Comparison of ENCODE assay signal across 26 mouse cellular contexts in genomic region chr3:138222511-138222910, GRCm38 (mm10). TPM values are rescaled to one million over a fixed set of nuclear protein-coding genes. Genes with fewer than 3 reads are reported as not detected.
A peak's percentile ranks its signal among the peaks of the same experiment; 100 is the strongest.
DNase-seq lines count a peak whose midpoint lies in the region; ATAC-seq and TF ChIP-seq lines count a peak whose summit lies in the region.
"Had no signal": no experiment of that assay in that cellular context is flagged by ENCODE, and none has a peak within 500 bp of the region (broad histone marks: within the 10 kb centered on the region; RNA-seq: fewer than 3 reads in every experiment).

No protein-coding gene starts in this region.

- in situ Hi-C loops in ES-E14 (cut with MboI; ENCODE audit: low sequenced_read_pairs in 2 of 2, unreplicated experiment in 2 of 2): no loop called here

- H3K27me3 ChIP-seq in liver, adult 2 months (ENCODE audit: control insufficient read depth, insufficient read depth, low read length): no peaks in the 10 kb centered on the region
- H3K27me3 ChIP-seq in liver, embryonic 11.5 days (replicated peaks; ENCODE audit: control insufficient read depth, insufficient read depth, low read length): no peaks in the 10 kb centered on the region
- no peaks in the 10 kb centered on the region for H3K27me3 ChIP-seq in intestine, embryonic 15.5 days (replicated peaks)
- H3K27me3 ChIP-seq in small intestine, adult 2 months (ENCODE audit: control insufficient read depth, insufficient read depth, low read length): no peaks in the 10 kb centered on the region
- H3K27me3 ChIP-seq in hindbrain, embryonic 14.5 days (ENCODE audit: control insufficient read depth, insufficient read depth, low read length): no peaks in the 10 kb centered on the region
- no peaks in the 10 kb centered on the region for H3K27me3 ChIP-seq in kidney, embryonic 14.5 days (ENCODE audit: control insufficient read depth, insufficient read depth, low read length)
- H3K27me3 ChIP-seq: CH12.LX; embryonic facial prominence, embryonic 12.5 days; heart, embryonic 15.5 days; hindbrain, embryonic 15.5 days had no signal

- peak overlapping the region; percentile 33; the same call in 1 of the 2 replicates for H3K9ac ChIP-seq in liver, adult 2 months (ENCODE audit: low read depth, low read length)
- no peak overlapping the region for H3K9ac ChIP-seq in liver, embryonic 11.5 days (ENCODE audit: low read depth, low read length)
- H3K9ac ChIP-seq in ES-E14 (ENCODE audit: insufficient read depth, low read depth, low read length, poor library complexity, severe bottlenecking): no peak overlapping the region
- H3K9ac ChIP-seq in intestine, embryonic 15.5 days: no peak overlapping the region
- H3K9ac ChIP-seq in hindbrain, embryonic 14.5 days: no peak overlapping the region
- H3K9ac ChIP-seq in kidney, embryonic 14.5 days (ENCODE audit: low read depth, low read length): no peak overlapping the region
- H3K9ac ChIP-seq: embryonic facial prominence, embryonic 12.5 days; heart, embryonic 15.5 days; hindbrain, embryonic 15.5 days had no signal

- ATAC-seq in liver, embryonic 11.5 days (replicated peaks; ENCODE audit: low FRiP score): no peak
- ATAC-seq in intestine, embryonic 15.5 days: peak; percentile 54
- no peak for ATAC-seq in hindbrain, embryonic 14.5 days (ENCODE audit: low FRiP score)
- no peak; the same call in 1 of the 2 replicates for ATAC-seq in kidney, embryonic 14.5 days (ENCODE audit: low FRiP score, low TSS enrichment)

- no peaks in the 10 kb centered on the region for H3K36me3 ChIP-seq in liver, adult 2 months (ENCODE audit: control insufficient read depth, insufficient read depth, low read length)
- no peaks in the 10 kb centered on the region for H3K36me3 ChIP-seq in liver, embryonic 11.5 days (ENCODE audit: control insufficient read depth, insufficient read depth, low read length)
- H3K36me3 ChIP-seq in ES-E14 (ENCODE audit: control insufficient read depth, insufficient read depth, low read length, poor library complexity, severe bottlenecking): no peaks in the 10 kb centered on the region
- no peaks in the 10 kb centered on the region for H3K36me3 ChIP-seq in intestine, embryonic 15.5 days
- H3K36me3 ChIP-seq in small intestine, adult 2 months (ENCODE audit: control insufficient read depth, insufficient read depth, low read length): no peaks in the 10 kb centered on the region
- no peaks in the 10 kb centered on the region for H3K36me3 ChIP-seq in hindbrain, embryonic 14.5 days (replicated peaks; ENCODE audit: control insufficient read depth, insufficient read depth)
- H3K36me3 ChIP-seq in kidney, embryonic 14.5 days (ENCODE audit: control insufficient read depth, insufficient read depth, low read length): no peaks in the 10 kb centered on the region
- H3K36me3 ChIP-seq: embryonic facial prominence, embryonic 12.5 days; G1E; heart, embryonic 15.5 days; hindbrain, embryonic 10.5 days; hindbrain, embryonic 15.5 days had no signal

- peak; percentile 80 for DNase-seq in liver, adult 2 months (ENCODE audit: extremely low read depth, low read depth, low spot score)
- DNase-seq in liver, embryonic 11.5 days (ENCODE audit: low spot score): no peak
- peak; percentile 36 for DNase-seq in ES-E14 (ENCODE audit: low read depth, low spot score)
- no peak for DNase-seq in hindbrain, embryonic 14.5 days (ENCODE audit: low spot score)
- no peak for DNase-seq in embryo, embryonic 9.5 days (ENCODE audit: extremely low spot score)

- no peaks in the 10 kb centered on the region for H3K9me3 ChIP-seq in liver, embryonic 11.5 days (ENCODE audit: control insufficient read depth, low read length)
- no peaks in the 10 kb centered on the region for H3K9me3 ChIP-seq in ES-E14 (ENCODE audit: control insufficient read depth, insufficient read depth, low read depth, low read length)
- no peaks in the 10 kb centered on the region for H3K9me3 ChIP-seq in intestine, embryonic 15.5 days
- H3K9me3 ChIP-seq in hindbrain, embryonic 14.5 days (ENCODE audit: control insufficient read depth, low read length): no peaks in the 10 kb centered on the region
- no peaks in the 10 kb centered on the region for H3K9me3 ChIP-seq in kidney, embryonic 14.5 days (ENCODE audit: control insufficient read depth, low read length)
- H3K9me3 ChIP-seq: embryonic facial prominence, embryonic 12.5 days; G1E; heart, embryonic 15.5 days; hindbrain, embryonic 10.5 days; hindbrain, embryonic 15.5 days had no signal

- WGBS in liver, adult 2 months: 17% methylated on average over 4 of the region's 4 CpGs
- 57% methylated on average over 4 of the region's 4 CpGs for WGBS in liver, embryonic 11.5 days
- 61% methylated on average over 4 of the region's 4 CpGs for WGBS in intestine, embryonic 15.5 days
- 29% methylated on average over 4 of the region's 4 CpGs for WGBS in small intestine, adult 2 months
- 79% methylated on average over 4 of the region's 4 CpGs for WGBS in hindbrain, embryonic 14.5 days
- 66% methylated on average over 4 of the region's 4 CpGs for WGBS in kidney, embryonic 14.5 days

- H3K4me2 ChIP-seq in liver, embryonic 11.5 days: no peak overlapping the region
- no peak overlapping the region for H3K4me2 ChIP-seq in intestine, embryonic 15.5 days (replicated peaks)
- H3K4me2 ChIP-seq in hindbrain, embryonic 14.5 days (replicated peaks): no peak overlapping the region
- H3K4me2 ChIP-seq in kidney, embryonic 14.5 days (replicated peaks; ENCODE audit: low read depth, low read length): no peak overlapping the region
- H3K4me2 ChIP-seq: embryonic facial prominence, embryonic 12.5 days; heart, embryonic 11.5 days; heart, embryonic 15.5 days; hindbrain, embryonic 15.5 days had no signal

- 0 out of 2 replicates have a peak, but pooled peaks have one; percentile 8 for TF ChIP-seq CTCF in liver, adult 2 months (IDR thresholded peaks at IDR 0.05; ENCODE audit: low read depth, low read length)
- peak; percentile 20; the same call in 1 of the 2 replicates for TF ChIP-seq CTCF in small intestine, adult 2 months (IDR thresholded peaks at IDR 0.05; ENCODE audit: extremely low read depth, insufficient read length, insufficient replicate concordance, low read depth, low read length)

- peaks cover 30% of the 10 kb centered on the region for H3K4me1 ChIP-seq in liver, adult 2 months (ENCODE audit: control insufficient read depth, insufficient read depth, low read length)
- no peaks in the 10 kb centered on the region for H3K4me1 ChIP-seq in liver, embryonic 11.5 days (replicated peaks; ENCODE audit: control insufficient read depth, insufficient read depth, low read length)
- H3K4me1 ChIP-seq in ES-E14 (ENCODE audit: control insufficient read depth in 2 of 2, insufficient read depth in 2 of 2, low read length in 2 of 2, poor library complexity in 1 of 2): peaks cover 0 to 6% of the 10 kb centered on the region in 2 experiments; a peak in 2 of 4 replicates
- H3K4me1 ChIP-seq in intestine, embryonic 15.5 days (replicated peaks): no peaks in the 10 kb centered on the region
- peaks cover 24% of the 10 kb centered on the region for H3K4me1 ChIP-seq in small intestine, adult 2 months (ENCODE audit: control insufficient read depth, insufficient read depth, insufficient read length, low read length)
- H3K4me1 ChIP-seq in hindbrain, embryonic 14.5 days (replicated peaks; ENCODE audit: control insufficient read depth, insufficient read depth, low read length): no peaks in the 10 kb centered on the region
- H3K4me1 ChIP-seq in kidney, embryonic 14.5 days (ENCODE audit: control insufficient read depth, insufficient read depth, low read length): no peaks in the 10 kb centered on the region
- H3K4me1 ChIP-seq: embryonic facial prominence, embryonic 12.5 days; heart, embryonic 15.5 days; hindbrain, embryonic 15.5 days had no signal

- TF ChIP-seq POLR2A in liver, adult 2 months (IDR thresholded peaks at IDR 0.05; ENCODE audit: extremely low read depth, insufficient read depth, low read length): no peak
- no peak for TF ChIP-seq POLR2A in small intestine, adult 2 months (IDR thresholded peaks at IDR 0.05; ENCODE audit: low read depth, low read length)

- no peaks in the 10 kb centered on the region for H3K79me2 ChIP-seq in liver, adult 2 months (ENCODE audit: control insufficient read depth, insufficient read depth, low read length)

- peak overlapping the region; percentile 80 for H3K27ac ChIP-seq in liver, adult 2 months (replicated peaks; ENCODE audit: insufficient read depth, low read depth, low read length)
- no peak overlapping the region for H3K27ac ChIP-seq in liver, embryonic 11.5 days (ENCODE audit: low read depth, low read length)
- no peak overlapping the region for H3K27ac ChIP-seq in ES-E14 (ENCODE audit: insufficient read depth, low read depth, low read length, poor library complexity, severe bottlenecking)
- H3K27ac ChIP-seq in intestine, embryonic 15.5 days: no peak overlapping the region
- peak overlapping the region; percentile 70 for H3K27ac ChIP-seq in small intestine, adult 2 months (ENCODE audit: insufficient read depth, low read depth, low read length)
- H3K27ac ChIP-seq in hindbrain, embryonic 14.5 days: no peak overlapping the region
- H3K27ac ChIP-seq in kidney, embryonic 14.5 days (ENCODE audit: low read depth, low read length): no peak overlapping the region
- H3K27ac ChIP-seq: embryonic facial prominence, embryonic 12.5 days; heart, adult 2 months; heart, embryonic 15.5 days; hindbrain, embryonic 10.5 days; hindbrain, embryonic 15.5 days had no signal

- no peak overlapping the region for H3K4me3 ChIP-seq in liver, adult 2 months (ENCODE audit: insufficient read depth, low read depth, low read length)
- H3K4me3 ChIP-seq in liver, embryonic 11.5 days (ENCODE audit: low read depth, low read length): no peak overlapping the region
- H3K4me3 ChIP-seq in ES-E14 (ENCODE audit: insufficient read depth in 1 of 2, low read depth in 1 of 2, low read length in 2 of 2, poor library complexity in 1 of 2, severe bottlenecking in 1 of 2): no peak overlapping the region
- no peak overlapping the region for H3K4me3 ChIP-seq in intestine, embryonic 15.5 days (replicated peaks)
- no peak overlapping the region for H3K4me3 ChIP-seq in small intestine, adult 2 months (ENCODE audit: low read depth, low read length)
- no peak overlapping the region for H3K4me3 ChIP-seq in hindbrain, embryonic 14.5 days (replicated peaks; ENCODE audit: low read length)
- no peak overlapping the region for H3K4me3 ChIP-seq in kidney, embryonic 14.5 days (ENCODE audit: low read length)
- H3K4me3 ChIP-seq: embryonic facial prominence, embryonic 12.5 days; heart, adult 2 months; heart, embryonic 15.5 days; hindbrain, embryonic 10.5 days; hindbrain, embryonic 15.5 days had no signal

RNA-seq across cellular contexts. Expression of gene Adh7, which starts 5.0 kb away (rescaled TPM):
- total RNA-seq in liver, adult 2 months (2014; rRNA removed): 1.2 and 1.5 TPM in 2 replicates
- 0.40 and 1.7 TPM in 2 replicates for polyA plus RNA-seq in liver, adult 2 months (2012; rRNA removed)
- 0.12 and 0.13 TPM in 2 replicates for polyA plus RNA-seq in liver, embryonic 11.5 days (2014; fragmentation: Nextera tagmentation; extraction: Ambion mirVana)
- total RNA-seq in ES-E14 (2012; rRNA removed): 0.36 and 0.48 TPM in 2 replicates
- 0.21 and 0.30 TPM in 2 replicates for polyA plus RNA-seq in intestine, embryonic 15.5 days (2015; fragmentation: Nextera tagmentation; extraction: Ambion mirVana)
- 0.08 and 1.0 TPM in 2 replicates for polyA plus RNA-seq in small intestine, adult 2 months (2012; rRNA removed)
- 0.41 and 1.6 TPM in 2 replicates for polyA plus RNA-seq in hindbrain, embryonic 14.5 days (2014; fragmentation: Nextera tagmentation; extraction: Ambion mirVana)
- polyA plus RNA-seq in kidney, embryonic 14.5 days (2014; fragmentation: Nextera tagmentation; extraction: Ambion mirVana): 0.46 TPM in 1 of 2 replicates, not detected in the other
- total RNA-seq: CH12.LX; common myeloid progenitor, adult 5-6 weeks had no signal
- polyA plus RNA-seq: activated CD4-positive, CD25-positive, alpha-beta regulatory T cell, adult 4 months; cerebellum, adult 2 months; G1E; heart, embryonic 11.5 days had no signal

RNA-seq across cellular contexts. Expression of gene 4930579F01Rik, which starts 28.9 kb away (rescaled TPM):
- total RNA-seq in liver, adult 2 months (2014; rRNA removed): not detected in 2 replicates
- polyA plus RNA-seq in liver, adult 2 months (2012; rRNA removed): not detected in 2 replicates
- not detected in 2 replicates for polyA plus RNA-seq in liver, embryonic 11.5 days (2014; fragmentation: Nextera tagmentation; extraction: Ambion mirVana)
- total RNA-seq in ES-E14 (2012; rRNA removed): not detected in 2 replicates
- 0.20 TPM in 1 of 2 replicates, not detected in the other for polyA plus RNA-seq in intestine, embryonic 15.5 days (2015; fragmentation: Nextera tagmentation; extraction: Ambion mirVana)
- polyA plus RNA-seq in small intestine, adult 2 months (2012; rRNA removed): not detected in 2 replicates
- polyA plus RNA-seq in hindbrain, embryonic 14.5 days (2014; fragmentation: Nextera tagmentation; extraction: Ambion mirVana): not detected in 2 replicates
- 0.11 and 0.12 TPM in 2 replicates for polyA plus RNA-seq in kidney, embryonic 14.5 days (2014; fragmentation: Nextera tagmentation; extraction: Ambion mirVana)
- total RNA-seq: adrenal gland, adult 18-20 months; CH12.LX; common myeloid progenitor, adult 5-6 weeks; G1E; gastrocnemius, postnatal 10 days; gastrocnemius, postnatal 4 days; heart, adult 2 months; heart, postnatal 14 days had no signal
- polyA plus RNA-seq: activated CD4-positive, CD25-positive, alpha-beta regulatory T cell, adult 4 months; cerebellum, adult 2 months; forebrain, embryonic 11.5 days; forebrain, embryonic 16.5 days; frontal cortex, adult 2 months; G1E; heart, embryonic 11.5 days; heart, embryonic 15.5 days; hindbrain, embryonic 10.5 days had no signal

RNA-seq across cellular contexts. Expression of gene Adh1, which starts 38.3 kb away (rescaled TPM):
- 2,711 and 3,373 TPM in 2 replicates for total RNA-seq in liver, adult 2 months (2014; rRNA removed)
- polyA plus RNA-seq in liver, adult 2 months (2012; rRNA removed): 3,177 and 3,191 TPM in 2 replicates
- 0.83 and 1.4 TPM in 2 replicates for polyA plus RNA-seq in liver, embryonic 11.5 days (2014; fragmentation: Nextera tagmentation; extraction: Ambion mirVana)
- total RNA-seq in ES-E14 (2012; rRNA removed): 0.36 TPM in 1 of 2 replicates, not detected in the other
- 396 and 436 TPM in 2 replicates for polyA plus RNA-seq in intestine, embryonic 15.5 days (2015; fragmentation: Nextera tagmentation; extraction: Ambion mirVana)
- polyA plus RNA-seq in small intestine, adult 2 months (2012; rRNA removed): 137 and 221 TPM in 2 replicates
- 1.3 and 1.6 TPM in 2 replicates for polyA plus RNA-seq in hindbrain, embryonic 14.5 days (2014; fragmentation: Nextera tagmentation; extraction: Ambion mirVana)
- polyA plus RNA-seq in kidney, embryonic 14.5 days (2014; fragmentation: Nextera tagmentation; extraction: Ambion mirVana): 18.6 and 20.4 TPM in 2 replicates
- total RNA-seq: CH12.LX; common myeloid progenitor, adult 5-6 weeks had no signal
- polyA plus RNA-seq: G1E had no signal

Comparison
In these comparisons a context has a peak if more than half of its experiments do, and no peak if none do; other contexts are left out.
1. DNase-seq: peak in liver, adult 2 months (single experiment) and ES-E14 (single experiment); none in liver, embryonic 11.5 days (single experiment), hindbrain, embryonic 14.5 days (single experiment) and embryo, embryonic 9.5 days (single experiment).
2. H3K27ac ChIP-seq: peak in liver, adult 2 months (single experiment) and small intestine, adult 2 months (single experiment); none in liver, embryonic 11.5 days (single experiment), ES-E14 (single experiment), intestine, embryonic 15.5 days (single experiment), hindbrain, embryonic 14.5 days (single experiment) and kidney, embryonic 14.5 days (single experiment).